Mouse (Mus musculus) neural tube, embryonic 13.5 days (tissue): Measurements from ENCODE around the gene Rps6ka2. TPM values are rescaled to one million over a fixed set of nuclear protein-coding genes. Genes with fewer than 3 reads are reported as not detected.
A peak's percentile ranks its signal among the peaks of the same experiment; 100 is the strongest.
"Not testable (repeated sequence)": the region's sequence is repeated elsewhere in the genome, so short reads cannot be mapped to it uniquely, and the experiment has no call there.

Experiments used
- ATAC-seq: fragments of 200-750 bp; cut with Nextera tagmentation; 2 replicates; pipeline ENCODE4 v1.8.0; 2017; ENCODE audit warnings: low read depth, mild to moderate bottlenecking, moderate TSS enrichment, moderate library complexity
- H3K27ac ChIP-seq: fragments of 300-500 bp; sonication (generic); replicated peaks from 2 replicates; pipeline ENCODE4 v1.5.1; 2015; ENCODE audit warnings: moderate library complexity, mild to moderate bottlenecking, inconsistent platforms
- H3K27me3 ChIP-seq: fragments of 300-500 bp; sonication (generic); 2 replicates; pipeline ENCODE4 v1.6.1; 2015; ENCODE audit warnings: mild to moderate bottlenecking, inconsistent platforms
- H3K36me3 ChIP-seq: fragments of 300-500 bp; sonication (generic); 2 replicates; pipeline ENCODE4 v1.6.1; 2015; ENCODE audit warnings: mild to moderate bottlenecking, inconsistent platforms
- H3K4me1 ChIP-seq: fragments of 300-500 bp; sonication (generic); replicated peaks from 2 replicates; pipeline ENCODE4 v1.6.1; 2015; ENCODE audit warnings: inconsistent platforms
- H3K4me2 ChIP-seq: fragments of 300-500 bp; sonication (generic); 2 replicates; pipeline ENCODE4 v1.6.1; 2015; ENCODE audit warnings: inconsistent platforms, mild to moderate bottlenecking, moderate library complexity
- H3K4me3 ChIP-seq: fragments of 300-500 bp; sonication (generic); 2 replicates; pipeline ENCODE4 v1.5.1; 2015; ENCODE audit warnings: mild to moderate bottlenecking, inconsistent platforms
- H3K9ac ChIP-seq: fragments of 300-500 bp; sonication (generic); 2 replicates; pipeline ENCODE4 v1.6.1; 2015; ENCODE audit warnings: moderate library complexity, mild to moderate bottlenecking, inconsistent platforms
- H3K9me3 ChIP-seq: fragments of 300-500 bp; sonication (generic); 2 replicates; pipeline ENCODE4 v1.6.1; 2016; ENCODE audit warnings: inconsistent platforms
- WGBS: fragments of 180-500 bp; shearing (Covaris S2); methylation state at CpG from one replicate; pipeline ENCODE4 v1.1.7; 2015; 5-methylcytosine and 5-hydroxymethylcytosine counted together
- polyA plus RNA-seq: library from polyadenylated mRNA; unstranded; fragments of >200 nt; fragmentation: Nextera tagmentation; extraction: Ambion mirVana; gene quantifications from 2 replicates; pipeline ENCODE4 v1.2.1, GENCODE M21; 2015

Gene Rps6ka2
- polyA plus RNA-seq, 1 experiment from 2014 or later, result 23.5 TPM

DNA sequence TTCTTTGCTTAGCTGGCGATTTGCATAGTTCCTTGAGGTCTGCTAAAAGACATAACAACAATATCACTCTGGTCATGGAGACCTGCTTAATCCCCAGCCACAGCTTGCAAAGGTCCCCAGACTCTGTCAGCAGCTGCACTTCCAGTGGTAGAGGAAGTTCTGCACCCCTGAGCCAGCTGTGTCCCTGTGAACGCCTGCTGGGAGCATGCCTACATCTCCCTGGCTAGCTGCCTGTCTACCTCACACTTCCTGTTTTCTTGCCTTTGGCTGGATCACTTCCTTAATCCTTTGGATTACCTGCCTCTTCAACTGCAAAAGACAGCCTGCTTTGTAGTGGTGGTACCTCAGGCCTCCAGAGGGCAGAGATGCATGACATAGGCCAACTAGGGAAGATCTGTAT lies 6.5 kb downstream of the Rps6ka2 start:
- ATAC-seq, result no peak
- Histone ChIP-seq H3K4me1 (peaks cover 46% of the 10 kb centered on the region), H3K9me3 (no peaks in the 10 kb centered on the region), H3K36me3 (no peaks in the 10 kb centered on the region), H3K4me3 (no peak overlapping the region), H3K4me2 (no peak overlapping the region), H3K9ac (no peak overlapping the region), H3K27me3 (no peaks in the 10 kb centered on the region), H3K27ac (peak overlapping the region; percentile 20; the same call in 1 of the 2 replicates)
- 28% methylated on average over 2 of the region's 2 CpGs for WGBS

DNA sequence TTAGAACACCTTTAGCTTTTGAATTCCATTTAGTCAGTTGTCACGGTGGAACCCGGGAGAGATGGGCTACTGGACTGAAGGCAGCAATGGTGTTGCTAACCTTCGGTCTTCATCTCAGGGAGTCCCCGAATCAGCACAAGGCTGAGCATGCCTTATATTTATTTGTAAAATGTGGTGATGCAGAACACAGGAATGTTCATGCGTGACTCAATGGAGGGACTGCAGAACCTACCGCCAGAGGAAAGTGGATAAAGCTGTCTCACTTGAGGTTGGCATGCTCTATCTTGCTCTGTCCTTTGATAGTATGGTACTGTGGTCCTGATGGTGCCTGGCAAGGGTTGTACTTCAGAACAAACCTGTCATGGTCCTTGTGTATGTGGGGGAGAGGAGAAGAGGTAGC lies 8.3 kb downstream of the Rps6ka2 start:
- no peak overlapping the region for H3K27ac ChIP-seq
- H3K4me1 ChIP-seq, result peaks cover 32% of the 10 kb centered on the region
- no peak overlapping the region for H3K9ac ChIP-seq
- no peaks in the 10 kb centered on the region for H3K9me3 ChIP-seq
- H3K27me3 ChIP-seq, result no peaks in the 10 kb centered on the region
- H3K4me2 ChIP-seq, result no peak overlapping the region
- no peak overlapping the region for H3K4me3 ChIP-seq
- 93% methylated on average over 6 of the region's 6 CpGs for WGBS
- no peaks in the 10 kb centered on the region for H3K36me3 ChIP-seq
- ATAC-seq, result no peak

DNA sequence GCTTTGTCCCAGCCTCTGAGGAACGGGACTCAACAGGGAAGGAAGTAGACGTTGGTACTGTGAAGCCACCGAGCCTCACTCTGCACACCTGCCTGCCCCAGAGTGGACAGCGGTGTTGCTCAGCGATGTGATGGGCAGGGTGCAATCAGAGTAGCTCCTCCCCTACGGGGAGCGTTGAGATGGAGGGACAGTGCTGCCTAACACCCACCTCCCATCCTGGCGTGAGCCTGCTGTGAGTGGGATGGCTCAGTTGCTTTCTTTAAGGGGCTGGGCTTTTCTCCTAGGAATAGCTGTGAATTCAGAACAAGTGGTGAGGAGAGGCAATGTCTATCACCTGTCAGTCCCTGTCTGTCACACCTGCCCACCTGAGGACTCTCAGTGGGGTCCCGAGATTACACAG lies 12.3 kb downstream of the Rps6ka2 start:
- H3K9ac ChIP-seq, result no peak overlapping the region
- H3K9me3 ChIP-seq, result no peaks in the 10 kb centered on the region
- no peak for ATAC-seq
- no peak overlapping the region for H3K4me3 ChIP-seq
- H3K4me1 ChIP-seq, result peaks cover 26% of the 10 kb centered on the region
- no peak overlapping the region for H3K4me2 ChIP-seq
- H3K27ac ChIP-seq, result no peak overlapping the region
- 76% methylated on average over 9 of the region's 9 CpGs for WGBS
- no peaks in the 10 kb centered on the region for H3K36me3 ChIP-seq
- H3K27me3 ChIP-seq, result no peaks in the 10 kb centered on the region

DNA sequence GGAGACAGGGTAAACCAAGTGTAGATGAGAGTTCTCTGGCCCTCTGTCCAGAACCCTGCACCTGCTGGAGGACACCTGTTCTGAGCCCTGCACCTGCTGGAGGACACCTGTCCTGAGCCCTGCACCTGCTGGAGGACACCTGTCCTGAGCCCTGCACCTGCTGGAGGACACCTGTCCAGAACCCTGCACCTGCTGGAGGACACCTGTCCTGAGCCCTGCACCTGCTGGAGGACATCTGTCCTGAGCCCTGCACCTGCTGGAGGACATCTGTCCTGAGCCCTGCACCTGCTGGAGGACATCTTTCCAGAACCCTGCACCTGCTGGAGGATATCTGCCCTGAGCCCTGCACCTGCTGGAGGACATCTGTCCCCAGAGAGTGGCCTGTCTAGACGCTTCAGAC lies 17.1 kb downstream of the Rps6ka2 start:
- H3K9ac ChIP-seq, ATAC-seq, H3K4me2 ChIP-seq, H3K4me3 ChIP-seq, H3K9me3 ChIP-seq, H3K27ac ChIP-seq, H3K36me3 ChIP-seq, H3K27me3 ChIP-seq: not testable (repeated sequence)
- H3K4me1 ChIP-seq, result peaks cover 11% of the 10 kb centered on the region
- WGBS, result 73% methylated on average over 1 of the region's 1 CpGs

DNA sequence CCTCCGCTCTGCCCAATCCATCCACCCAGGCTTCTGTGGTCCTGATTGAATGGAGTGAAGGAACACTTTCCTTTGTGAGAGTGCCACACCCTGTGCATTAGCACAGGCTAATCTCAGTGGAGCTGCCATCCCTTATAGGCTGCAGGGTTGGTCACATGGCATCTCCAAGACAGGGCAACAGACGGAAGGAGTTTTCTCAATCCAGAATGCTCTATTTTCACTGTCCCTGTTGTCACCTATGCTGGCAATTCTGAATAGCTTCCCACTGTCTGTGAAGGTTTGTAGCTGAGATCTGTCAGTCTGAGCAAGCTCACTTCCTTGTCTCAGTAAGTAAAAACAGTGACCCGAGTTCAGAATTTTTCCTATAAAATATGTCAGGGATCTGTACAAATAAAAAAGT lies 19.5 kb downstream of the Rps6ka2 start:
- 84% methylated on average over 3 of the region's 3 CpGs for WGBS
- Histone ChIP-seq H3K4me1 (peaks cover 10% of the 10 kb centered on the region), H3K36me3 (no peaks in the 10 kb centered on the region), H3K9ac (no peak overlapping the region), H3K27ac (no peak overlapping the region), H3K9me3 (no peaks in the 10 kb centered on the region), H3K4me3 (no peak overlapping the region), H3K27me3 (no peaks in the 10 kb centered on the region), H3K4me2 (no peak overlapping the region)
- ATAC-seq, result no peak

DNA sequence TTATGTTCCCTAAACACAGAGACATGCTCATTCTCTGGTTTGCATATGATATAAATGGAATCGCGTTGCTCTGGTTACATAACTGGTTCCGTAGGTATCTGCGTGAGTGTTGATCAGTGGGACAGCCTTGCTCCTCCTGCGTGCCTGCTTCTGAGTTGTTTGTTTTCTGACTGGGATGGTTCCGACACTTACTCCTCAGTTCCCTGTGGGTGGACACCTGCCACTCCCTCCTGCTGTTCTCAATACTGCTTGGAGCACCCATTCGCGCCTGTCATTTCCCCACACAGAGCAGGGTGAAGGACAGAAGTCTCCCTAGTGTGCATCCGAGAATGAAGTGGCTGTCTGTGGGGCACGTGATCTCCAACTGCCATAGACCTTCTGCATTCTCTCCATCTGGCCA lies 20.1 kb downstream of the Rps6ka2 start:
- Histone ChIP-seq H3K36me3 (no peaks in the 10 kb centered on the region), H3K9ac (no peak overlapping the region), H3K4me3 (no peak overlapping the region), H3K27me3 (no peaks in the 10 kb centered on the region), H3K9me3 (no peaks in the 10 kb centered on the region), H3K27ac (no peak overlapping the region), H3K4me2 (no peak overlapping the region), H3K4me1 (peaks cover 4% of the 10 kb centered on the region)
- ATAC-seq, result no peak
- WGBS, result 86% methylated on average over 10 of the region's 10 CpGs

DNA sequence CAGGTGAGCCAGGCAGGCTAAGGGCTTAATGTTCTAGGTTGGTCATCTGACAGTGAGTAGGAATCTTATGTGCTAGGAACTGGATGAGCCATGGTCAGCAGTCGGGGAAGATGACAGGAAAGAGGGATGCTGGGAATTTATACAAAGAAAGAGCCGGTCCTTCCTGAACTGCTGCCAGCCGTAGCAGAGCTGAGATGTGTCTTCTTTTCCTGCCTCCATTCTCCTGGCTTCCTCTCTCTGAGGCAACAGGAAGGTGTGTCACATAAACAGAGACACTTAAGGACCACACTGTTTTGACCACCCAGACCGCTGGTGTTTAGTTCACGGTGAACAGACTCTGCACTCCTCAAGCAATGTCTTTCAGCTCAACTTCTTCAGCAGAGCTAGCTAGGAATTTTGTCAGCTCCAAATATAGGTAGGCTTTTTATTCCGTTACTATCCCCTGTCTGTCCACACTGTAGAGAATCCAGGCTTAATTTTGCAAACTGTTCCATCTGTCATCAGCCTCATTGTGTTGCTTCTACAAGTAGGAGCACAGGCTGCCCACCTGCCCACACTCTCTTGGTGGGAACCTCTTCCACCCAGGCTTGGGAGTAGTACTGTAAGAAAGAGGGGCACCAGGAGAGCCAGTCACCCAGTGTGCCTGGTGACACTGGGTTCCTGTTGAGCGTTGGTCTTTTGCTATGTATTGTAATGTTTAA lies 24.4 kb downstream of the Rps6ka2 start:
- Histone ChIP-seq H3K4me3 (no peak overlapping the region), H3K9me3 (no peaks in the 10 kb centered on the region), H3K4me2 (no peak overlapping the region), H3K27ac (no peak overlapping the region), H3K36me3 (no peaks in the 10 kb centered on the region), H3K4me1 (peaks cover 18% of the 10 kb centered on the region), H3K27me3 (no peaks in the 10 kb centered on the region), H3K9ac (no peak overlapping the region)
- 89% methylated on average over 7 of the region's 7 CpGs for WGBS
- no peak for ATAC-seq

DNA sequence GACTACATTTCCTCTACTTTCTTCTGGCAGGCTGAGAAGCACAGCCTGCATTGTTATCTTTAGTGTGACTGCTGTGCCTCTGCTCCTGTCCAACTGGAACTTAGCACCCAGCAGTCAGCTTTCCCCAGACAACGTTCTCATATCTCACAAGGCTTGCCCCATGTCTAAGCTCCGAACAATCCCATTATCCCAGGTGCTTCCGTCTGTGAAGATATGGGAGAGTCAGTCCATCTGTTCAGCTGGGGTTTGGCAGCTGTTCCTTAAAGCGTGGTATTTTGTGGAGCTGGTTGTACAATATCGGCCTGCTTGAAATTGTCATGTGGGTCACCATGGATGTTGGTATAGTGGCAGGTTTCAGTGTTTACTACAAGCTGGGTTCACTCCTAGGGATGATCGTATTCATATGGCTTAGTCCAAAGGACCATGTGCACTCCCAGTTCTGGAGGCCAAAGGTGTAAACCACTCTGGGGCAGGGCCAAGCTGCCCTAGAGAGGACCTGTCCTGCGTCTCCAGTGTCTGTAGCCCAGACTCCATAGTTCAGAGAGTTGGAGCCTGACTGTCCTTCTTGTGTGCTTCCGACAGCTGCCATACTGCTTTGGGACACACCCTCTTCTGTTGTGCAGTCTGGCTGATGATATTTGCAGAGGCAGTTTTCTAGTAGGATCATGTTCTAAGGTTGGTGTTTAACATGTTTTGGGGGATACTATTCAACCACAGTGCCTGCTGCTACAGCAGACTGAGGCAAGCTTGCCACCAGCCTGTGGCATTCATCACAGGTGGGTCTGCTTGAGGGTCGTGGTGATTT lies 27.4 kb downstream of the Rps6ka2 start:
- Histone ChIP-seq H3K4me3 (no peak overlapping the region), H3K27me3 (no peaks in the 10 kb centered on the region), H3K4me1 (peaks cover 18% of the 10 kb centered on the region), H3K27ac (no peak overlapping the region), H3K9ac (0 out of 2 replicates have a peak overlapping the region, but pooled peaks have one; percentile 4), H3K4me2 (no peak overlapping the region), H3K9me3 (no peaks in the 10 kb centered on the region), H3K36me3 (no peaks in the 10 kb centered on the region)
- ATAC-seq, result no peak
- 72% methylated on average over 9 of the region's 9 CpGs for WGBS

DNA sequence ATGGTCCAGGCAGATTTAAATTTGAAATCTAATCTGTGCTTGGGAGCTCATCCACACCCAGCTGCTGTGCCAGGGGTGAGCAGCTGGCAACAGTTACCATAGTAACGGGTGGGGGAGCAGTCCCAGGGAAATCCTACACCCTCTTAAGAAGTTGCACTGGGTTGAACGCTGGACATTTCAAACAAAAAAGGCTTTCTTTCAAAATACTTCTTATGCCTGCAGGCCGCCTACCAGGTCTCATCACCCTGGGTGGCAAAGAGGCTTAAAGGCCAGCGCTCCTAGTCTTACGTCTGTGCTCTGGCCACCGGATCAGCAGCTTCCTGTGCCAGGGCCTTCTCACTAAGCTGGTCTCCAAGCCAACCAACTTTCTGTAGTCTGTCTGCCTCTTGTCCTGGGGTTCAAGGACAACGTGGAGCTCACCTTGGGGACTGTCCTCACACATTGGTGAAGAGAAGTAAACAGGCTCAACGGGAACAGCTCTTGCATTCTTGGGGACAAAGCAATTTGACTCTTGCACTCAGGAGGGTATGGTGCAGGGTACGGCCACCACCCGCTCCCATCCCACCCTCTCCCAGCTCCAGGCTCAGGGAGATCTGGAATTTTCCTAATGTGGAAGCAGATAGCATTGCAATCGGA lies 35.0 kb downstream of the Rps6ka2 start:
- H3K9me3 ChIP-seq, result no peaks in the 10 kb centered on the region
- peaks cover 28% of the 10 kb centered on the region for H3K4me1 ChIP-seq
- no peak overlapping the region for H3K4me2 ChIP-seq
- no peak overlapping the region for H3K4me3 ChIP-seq
- no peaks in the 10 kb centered on the region for H3K36me3 ChIP-seq
- no peak overlapping the region for H3K9ac ChIP-seq
- no peaks in the 10 kb centered on the region for H3K27me3 ChIP-seq
- WGBS, result 54% methylated on average over 11 of the region's 11 CpGs
- ATAC-seq, result peak; percentile 72
- no peak overlapping the region for H3K27ac ChIP-seq

DNA sequence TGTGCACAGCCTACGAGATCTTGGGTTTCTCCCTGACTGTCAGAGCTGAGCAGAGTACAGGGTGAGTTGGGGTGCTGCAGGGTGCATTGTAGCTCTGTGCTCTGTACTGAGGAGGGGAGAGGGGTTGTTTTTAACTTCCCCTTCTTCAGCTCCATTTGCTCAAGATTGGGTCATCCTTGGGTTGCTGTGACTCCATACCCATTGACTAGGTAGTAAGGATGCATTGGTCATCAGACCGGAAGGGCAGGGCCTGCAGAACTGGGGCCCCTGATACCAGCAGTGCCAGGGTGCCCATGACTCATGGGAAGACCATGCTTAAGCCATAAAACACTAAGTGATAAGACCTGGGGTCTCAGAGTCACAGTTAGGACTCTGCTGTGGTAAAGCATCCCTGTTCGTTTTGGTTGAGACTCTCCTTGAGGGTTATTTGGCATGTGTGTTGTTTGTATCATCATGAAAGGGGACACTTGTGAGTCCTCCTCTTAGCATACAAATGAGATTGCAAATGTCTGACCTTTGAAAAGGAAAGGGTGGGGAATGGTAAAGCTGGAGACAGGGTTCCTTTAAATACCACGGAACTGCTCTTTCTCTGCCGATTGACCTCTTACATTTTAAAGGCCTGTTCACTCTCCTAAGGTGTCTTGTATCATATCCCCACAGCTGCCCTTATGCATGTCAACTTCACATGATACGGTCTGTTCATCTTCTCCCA lies 36.7 kb downstream of the Rps6ka2 start:
- no peak for ATAC-seq
- 69% methylated on average over 6 of the region's 6 CpGs for WGBS
- no peak overlapping the region for H3K4me3 ChIP-seq

DNA sequence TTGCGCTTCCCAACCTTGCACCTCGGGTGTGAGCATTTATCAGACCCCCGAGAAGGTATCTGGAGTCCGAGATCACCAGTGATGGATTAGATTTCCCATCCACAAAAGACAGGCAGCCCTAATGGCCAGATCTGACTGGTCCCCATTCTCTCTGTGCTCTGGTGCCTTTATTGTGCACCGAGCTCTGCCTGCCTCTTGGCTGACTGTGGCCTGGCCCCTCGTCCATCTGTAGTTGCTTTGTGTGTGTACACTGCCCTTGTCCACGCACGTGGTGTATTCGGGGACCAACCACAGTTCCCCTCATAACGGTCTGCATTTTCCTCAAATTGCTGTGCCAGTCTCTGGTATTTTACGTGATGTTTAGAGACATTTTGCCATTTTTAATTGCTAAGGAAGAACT lies 40.7 kb downstream of the Rps6ka2 start:
- WGBS, result 32% methylated on average over 11 of the region's 11 CpGs
- Histone ChIP-seq H3K9me3 (no peaks in the 10 kb centered on the region), H3K36me3 (no peaks in the 10 kb centered on the region), H3K27ac (0 out of 2 replicates have a peak overlapping the region, but pooled peaks have one; percentile 1), H3K4me3 (no peak overlapping the region), H3K4me2 (no peak overlapping the region), H3K27me3 (no peaks in the 10 kb centered on the region), H3K4me1 (peaks cover 40% of the 10 kb centered on the region), H3K9ac (no peak overlapping the region)
- ATAC-seq, result peak; percentile 45; the same call in 1 of the 2 replicates

More for the DNA sequence above, 36.7 kb downstream of the Rps6ka2 start:
- Histone ChIP-seq H3K27me3 (no peaks in the 10 kb centered on the region), H3K36me3 (no peaks in the 10 kb centered on the region), H3K4me2 (no peak overlapping the region), H3K9ac (no peak overlapping the region), H3K27ac (no peak overlapping the region), H3K9me3 (no peaks in the 10 kb centered on the region), H3K4me1 (peaks cover 40% of the 10 kb centered on the region)

DNA sequence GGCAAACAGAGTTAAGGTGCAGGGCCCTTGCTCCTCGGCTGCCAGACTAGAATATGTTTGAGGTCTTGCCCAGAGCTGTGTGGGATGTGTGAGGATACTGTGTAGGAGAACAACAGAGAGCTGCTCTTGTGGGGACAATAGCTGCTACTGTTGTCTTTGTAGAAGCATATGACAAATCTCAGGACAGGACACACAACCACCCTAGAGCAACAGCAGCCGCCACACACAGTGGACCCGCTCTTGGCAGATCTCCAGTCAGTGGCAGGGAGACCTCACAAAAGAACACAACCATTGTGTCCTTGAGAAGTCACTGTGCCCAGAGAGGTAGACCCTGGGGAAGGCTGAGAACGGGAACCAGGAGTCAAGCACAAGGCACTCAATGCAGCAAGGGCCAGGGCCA lies 42.0 kb downstream of the Rps6ka2 start:
- Histone ChIP-seq H3K9ac (no peak overlapping the region), H3K9me3 (no peaks in the 10 kb centered on the region), H3K4me3 (no peak overlapping the region), H3K27ac (no peak overlapping the region), H3K27me3 (no peaks in the 10 kb centered on the region), H3K36me3 (no peaks in the 10 kb centered on the region), H3K4me1 (peaks cover 32% of the 10 kb centered on the region), H3K4me2 (no peak overlapping the region)
- ATAC-seq, result no peak
- WGBS, result 82% methylated on average over 4 of the region's 4 CpGs
